Mouse (Mus musculus): ENCODE measurements around the gene Gm21586. TPM values are rescaled to one million over a fixed set of nuclear protein-coding genes. Genes with fewer than 3 reads are reported as not detected.
"Not testable (repeated sequence)": the region's sequence is repeated elsewhere in the genome, so short reads cannot be mapped to it uniquely, and the experiment has no call there.

Gm21586 gene
- polyA plus RNA-seq (2016; fragmentation: Nextera tagmentation; extraction: Ambion mirVana) = not detected in 2 replicates

- not testable (repeated sequence) for H3K27me3 ChIP-seq; H3K27ac ChIP-seq; H3K36me3 ChIP-seq; H3K9me3 ChIP-seq; H3K4me2 ChIP-seq; H3K9ac ChIP-seq (replicated peaks); H3K4me3 ChIP-seq (replicated peaks); ATAC-seq (ENCODE audit: insufficient number of reproducible peaks, insufficient read depth, low FRiP score, low TSS enrichment, low read depth); H3K4me1 ChIP-seq (replicated peaks)
- WGBS = no CpG with 5 or more reads among the region's 18 CpGs
These were observed at the start of gene Gm21586 for GRCm38 (mm10) chr4:42439078-42439477. TSS of gene Gm21586 (plus strand) at chr4:42439378.

GRCm38 (mm10) chr4:42466452-42466851 lies 27.3 kb downstream of the Gm21586 start, which contains the start of gene Gm2163:
TSS of gene Gm2163 (plus strand) at chr4:42466752.
- H3K36me3 ChIP-seq; ATAC-seq (ENCODE audit: insufficient number of reproducible peaks, insufficient read depth, low FRiP score, low TSS enrichment, low read depth); H3K4me1 ChIP-seq (replicated peaks); H3K9me3 ChIP-seq; H3K4me3 ChIP-seq (replicated peaks); H3K27ac ChIP-seq; H3K27me3 ChIP-seq; H3K9ac ChIP-seq (replicated peaks); H3K4me2 ChIP-seq: not testable (repeated sequence)
- no CpG with 5 or more reads among the region's 5 CpGs for WGBS

Other genes with a start within 250 kb of the Gm21586 start
- not detected in 2 replicates for gene Gm10600, start 198.7 kb upstream of the Gm21586 start, polyA plus RNA-seq (2016; fragmentation: Nextera tagmentation; extraction: Ambion mirVana)
- gene Ccl21b, start 183.6 kb upstream of the Gm21586 start, polyA plus RNA-seq (2016; fragmentation: Nextera tagmentation; extraction: Ambion mirVana) = not detected in 2 replicates
- gene Gm21953, start 145.1 kb upstream of the Gm21586 start, polyA plus RNA-seq (2016; fragmentation: Nextera tagmentation; extraction: Ambion mirVana) = not detected in 2 replicates
- gene Fam205a3, start 121.0 kb upstream of the Gm21586 start, polyA plus RNA-seq (2016; fragmentation: Nextera tagmentation; extraction: Ambion mirVana) = 0.26 TPM in 1 of 2 replicates, not detected in the other
- gene Gm2163, start 27.4 kb downstream of the Gm21586 start, polyA plus RNA-seq (2016; fragmentation: Nextera tagmentation; extraction: Ambion mirVana) = 0.22 TPM in 1 of 2 replicates, not detected in the other
- 0.26 TPM in 1 of 2 replicates, not detected in the other for gene Fam205a2, start 88.8 kb downstream of the Gm21586 start, polyA plus RNA-seq (2016; fragmentation: Nextera tagmentation; extraction: Ambion mirVana)
- gene Gm10591, start 172.8 kb downstream of the Gm21586 start, polyA plus RNA-seq (2016; fragmentation: Nextera tagmentation; extraction: Ambion mirVana) = not detected in 2 replicates
- 0.42 TPM in 1 of 2 replicates, not detected in the other for gene Gm2564, start 190.3 kb downstream of the Gm21586 start, polyA plus RNA-seq (2016; fragmentation: Nextera tagmentation; extraction: Ambion mirVana)
- gene Ccl27b, start 215.9 kb downstream of the Gm21586 start, polyA plus RNA-seq (2016; fragmentation: Nextera tagmentation; extraction: Ambion mirVana) = not detected in 2 replicates
- gene Il11ra2, start 222.5 kb downstream of the Gm21586 start, polyA plus RNA-seq (2016; fragmentation: Nextera tagmentation; extraction: Ambion mirVana) = not detected in 2 replicates